ENCODE assay signal across 12 mouse cellular contexts in the genomic region with DNA sequence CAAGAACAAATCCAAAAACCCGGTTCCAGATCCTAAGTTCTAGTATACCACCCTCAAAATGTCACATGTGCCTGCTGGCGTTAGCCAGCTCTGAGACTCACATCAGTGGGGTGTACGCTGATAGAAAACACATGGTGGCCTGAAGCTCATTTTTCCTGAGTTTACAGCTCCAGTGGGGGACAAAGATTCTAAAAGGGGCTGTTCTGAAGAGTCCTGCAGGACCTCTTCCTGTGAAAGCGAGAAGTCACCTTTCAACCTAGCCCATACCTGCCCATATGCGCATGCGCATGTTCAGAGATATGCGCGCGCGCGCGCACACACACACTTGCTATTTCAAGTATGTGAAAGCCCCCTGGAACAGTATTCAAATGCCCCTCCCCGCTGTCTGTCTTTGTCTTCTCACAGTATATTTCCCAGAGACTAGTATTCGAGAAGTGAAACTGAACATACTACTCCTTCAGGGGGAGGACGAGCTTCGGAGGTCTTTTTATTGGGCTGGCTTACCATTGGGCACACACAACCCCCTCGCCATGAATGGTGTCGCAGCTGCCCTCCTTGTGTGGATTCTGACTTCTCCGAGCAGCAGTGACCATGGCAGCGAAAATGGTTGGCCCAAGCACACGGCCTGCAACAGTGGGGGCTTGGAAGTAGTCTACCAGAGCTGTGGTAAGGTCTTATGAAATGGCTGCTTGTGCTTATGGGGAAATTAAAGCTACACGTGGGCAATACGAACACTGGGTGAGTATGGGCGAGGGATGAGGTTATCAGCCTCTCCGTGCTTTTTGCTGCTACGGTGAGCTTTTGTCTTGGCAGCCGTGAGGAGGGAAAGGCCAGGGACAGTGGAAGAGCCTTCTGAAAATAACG. TPM values are rescaled to one million over a fixed set of nuclear protein-coding genes. Genes with fewer than 3 reads are reported as not detected.
DNase-seq lines count a peak whose midpoint lies in the region; ATAC-seq and TF ChIP-seq lines count a peak whose summit lies in the region.
"Had no signal": no experiment of that assay in that cellular context is flagged by ENCODE, and none has a peak within 500 bp of the region (broad histone marks: within the 10 kb centered on the region; RNA-seq: fewer than 3 reads in every experiment).

A gene (plus strand): TSS at position 300 of the 864 bp plus-strand sequence.

- no peaks in the 10 kb centered on the region for H3K27me3 ChIP-seq in limb, embryonic 10.5 days (ENCODE audit: low read depth, poor library complexity, severe bottlenecking)
- no peaks in the 10 kb centered on the region for H3K27me3 ChIP-seq in neural tube, embryonic 15.5 days (replicated peaks)
- H3K27me3 ChIP-seq: neural tube, embryonic 12.5 days had no signal

- peaks cover 5% of the 10 kb centered on the region; the same call in 1 of the 2 replicates for H3K4me1 ChIP-seq in bone marrow, adult 2 months (ENCODE audit: control insufficient read depth, insufficient read depth, low read length)
- H3K4me1 ChIP-seq in limb, embryonic 10.5 days, result peaks cover 15% of the 10 kb centered on the region
- H3K4me1 ChIP-seq in neural tube, embryonic 15.5 days, result no peaks in the 10 kb centered on the region
- H3K4me1 ChIP-seq: forebrain, embryonic 10.5 days; neural tube, embryonic 12.5 days had no signal

- ATAC-seq in neural tube, embryonic 15.5 days (ENCODE audit: low FRiP score), result no peak

- H3K36me3 ChIP-seq in limb, embryonic 10.5 days, result no peaks in the 10 kb centered on the region
- no peaks in the 10 kb centered on the region for H3K36me3 ChIP-seq in neural tube, embryonic 15.5 days
- H3K36me3 ChIP-seq: forebrain, embryonic 10.5 days; neural tube, embryonic 12.5 days had no signal

- H3K9me3 ChIP-seq in limb, embryonic 10.5 days (replicated peaks), result no peaks in the 10 kb centered on the region
- no peaks in the 10 kb centered on the region for H3K9me3 ChIP-seq in neural tube, embryonic 15.5 days (replicated peaks)
- H3K9me3 ChIP-seq: forebrain, embryonic 10.5 days; neural tube, embryonic 12.5 days had no signal

- 64% methylated on average over 28 of the region's 28 CpGs for WGBS in bone marrow, adult 2 months
- 86% methylated on average over 28 of the region's 28 CpGs for WGBS in limb, embryonic 10.5 days
- 92% methylated on average over 28 of the region's 28 CpGs for WGBS in neural tube, embryonic 15.5 days

- TF ChIP-seq CTCF in bone marrow, adult 2 months (IDR thresholded peaks at IDR 0.05; ENCODE audit: control insufficient read depth, insufficient read depth, low read length), result no peak

- H3K27ac ChIP-seq in bone marrow, adult 2 months (ENCODE audit: control insufficient read depth, insufficient read depth, low read depth, low read length, poor library complexity), result peak within 1 kb of the TSS; percentile 84
- peak within 1 kb of the TSS; percentile 76 for H3K27ac ChIP-seq in limb, embryonic 10.5 days
- no peak within 1 kb of the TSS for H3K27ac ChIP-seq in neural tube, embryonic 15.5 days (replicated peaks)
- H3K27ac ChIP-seq: forebrain, embryonic 10.5 days; neural tube, embryonic 12.5 days had no signal

- TF ChIP-seq POLR2A in bone marrow, adult 2 months (IDR thresholded peaks at IDR 0.05; ENCODE audit: borderline replicate concordance, control insufficient read depth, low read depth, low read length), result peak; percentile 48; the same call in 1 of the 2 replicates

- no peak within 1 kb of the TSS for H3K9ac ChIP-seq in neural tube, embryonic 15.5 days (replicated peaks)
- H3K9ac ChIP-seq: neural tube, embryonic 12.5 days had no signal

- DNase-seq in layer of hippocampus, adult 9-11 months, result peak; percentile 57
- DNase-seq in layer of hippocampus, postnatal 10 days (ENCODE audit: low spot score in 2 of 2), result no peak
- peak; percentile 38 for DNase-seq in limb, embryonic 10.5 days (ENCODE audit: low spot score)
- DNase-seq in retina, postnatal 1 day, result no peak
- no peak for DNase-seq in kidney, postnatal 10 days
- no peak for DNase-seq in Muller cell, postnatal 12 days (ENCODE audit: inconsistent ontology term)
- DNase-seq: adrenal gland, postnatal 14 days; heart, postnatal 10 days had no signal

- H3K4me3 ChIP-seq in bone marrow, adult 2 months (replicated peaks; ENCODE audit: control insufficient read depth, low read depth, low read length), result peak within 1 kb of the TSS; percentile 72
- no peak within 1 kb of the TSS for H3K4me3 ChIP-seq in limb, embryonic 10.5 days
- H3K4me3 ChIP-seq in neural tube, embryonic 15.5 days (replicated peaks), result no peak within 1 kb of the TSS
- H3K4me3 ChIP-seq: forebrain, embryonic 10.5 days; neural tube, embryonic 12.5 days had no signal

- H3K4me2 ChIP-seq in neural tube, embryonic 15.5 days, result no peak within 1 kb of the TSS
- H3K4me2 ChIP-seq: neural tube, embryonic 12.5 days had no signal

RNA-seq across cellular contexts. Expression of the gene that starts here (rescaled TPM):
- 1 to 10 TPM; 6.9 to 8.2 TPM for total RNA-seq in layer of hippocampus, postnatal 10 days (2021)
- polyA plus RNA-seq in bone marrow, adult 2 months (2011; ENCODE audit: insufficient read depth, insufficient read length, low replicate concordance, missing spikeins), result 10.7 and 18.8 TPM in 2 replicates
- polyA plus RNA-seq in limb, embryonic 10.5 days (2016; fragmentation: Nextera tagmentation; extraction: Ambion mirVana), result 1.4 and 1.9 TPM in 2 replicates
- polyA plus RNA-seq in neural tube, embryonic 15.5 days (2015; fragmentation: Nextera tagmentation; extraction: Ambion mirVana), result 9.8 and 10.7 TPM in 2 replicates

Comparison
In these comparisons a context has a peak if more than half of its experiments do, and no peak if none do; other contexts are left out.
1. DNase-seq: peak in layer of hippocampus, adult 9-11 months (single experiment) and limb, embryonic 10.5 days (single experiment); none in layer of hippocampus, postnatal 10 days (0 of 2), retina, postnatal 1 day (single experiment), kidney, postnatal 10 days (single experiment) and Muller cell, postnatal 12 days (single experiment).